Mouse (Mus musculus) CH12.LX (cell line): Measurements from ENCODE around the gene Setd3. TPM values are rescaled to one million over a fixed set of nuclear protein-coding genes. Genes with fewer than 3 reads are reported as not detected.

Experiments used
- DNase-seq: peaks from one replicate; pipeline ENCODE4 v3.0.0-alpha.2; 2013; ENCODE audit errors: extremely low read depth
- H3K27ac ChIP-seq: 2 replicates; pipeline ENCODE4 v1.5.1; 2012; ENCODE audit warnings: low read depth, mild to moderate bottlenecking, control low read depth, moderate library complexity; ENCODE audit not compliant: insufficient read depth
- H3K27me3 ChIP-seq: replicated peaks from 2 replicates; pipeline ENCODE3; 2012; ENCODE audit warnings: inconsistent platforms
- H3K36me3 ChIP-seq, 2 experiments: replicated peaks in 1 of 2; 2 replicates each; pipeline versions ENCODE3 to v1.6.1; 2012; ENCODE audit warnings: inconsistent platforms in 1 of 2, low read length in 1 of 2, mild to moderate bottlenecking in 1 of 2, mixed read lengths in 1 of 2, moderate library complexity in 1 of 2; ENCODE audit not compliant: control insufficient read depth in 1 of 2, insufficient read depth in 1 of 2
- H3K4me1 ChIP-seq, 2 experiments: 2 replicates each; pipeline ENCODE4 v1.6.1; 2012; ENCODE audit warnings: inconsistent platforms in 1 of 2, moderate library complexity in 1 of 2; ENCODE audit not compliant: insufficient read depth in 2 of 2, control insufficient read depth in 1 of 2
- H3K4me2 ChIP-seq: 2 replicates; pipeline ENCODE4 v1.6.1; 2012; ENCODE audit warnings: low read depth, mild to moderate bottlenecking, control low read depth; ENCODE audit not compliant: poor library complexity, insufficient read depth, severe bottlenecking
- H3K4me3 ChIP-seq, 3 experiments: fragments of 150-350 bp in 1 of 3; sonication (generic) in 1 of 3; replicated peaks in 1 of 3; 2 replicates each; pipeline versions ENCODE3 to v1.5.1; 2011 to 2012; ENCODE audit warnings: low read depth in 2 of 3, low read length in 2 of 3, mild to moderate bottlenecking in 2 of 3, moderate library complexity in 2 of 3, control low read depth in 1 of 3, improper control_type of control experiment in 1 of 3, inconsistent platforms in 1 of 3, mixed read lengths in 1 of 3; ENCODE audit not compliant: poor library complexity in 1 of 3
- H3K79me2 ChIP-seq: replicated peaks from 2 replicates; pipeline ENCODE4 v1.6.1; 2012; ENCODE audit warnings: mild to moderate bottlenecking, moderate library complexity; ENCODE audit not compliant: control insufficient read depth, poor library complexity, insufficient read depth, severe bottlenecking; ENCODE audit errors: extremely low read depth
- H3K9ac ChIP-seq: 2 replicates; pipeline ENCODE4 v1.6.1; 2012; ENCODE audit warnings: low read depth, mild to moderate bottlenecking, control low read depth, moderate library complexity; ENCODE audit not compliant: insufficient read depth
- H3K9me3 ChIP-seq: replicated peaks from 2 replicates; pipeline ENCODE3; 2012; ENCODE audit warnings: low read length, inconsistent platforms, mixed read lengths
- BHLHE40 ChIP-seq: IDR thresholded peaks from 2 replicates; pipeline ENCODE4 v1.6.1; 2011; ENCODE audit warnings: mild to moderate bottlenecking, low read depth, low read length, improper control_type of control experiment
- CHD1 ChIP-seq: IDR thresholded peaks from 2 replicates; pipeline ENCODE4 v1.6.1; 2012; ENCODE audit warnings: low read depth, low read length, improper control_type of control experiment, inconsistent platforms
- GABPA ChIP-seq: IDR thresholded peaks from 2 replicates; pipeline ENCODE4 v1.6.1; 2012; ENCODE audit warnings: low read depth, low read length, improper control_type of control experiment, inconsistent platforms; ENCODE audit not compliant: insufficient replicate concordance
- JUN ChIP-seq: IDR thresholded peaks from 2 replicates; pipeline ENCODE4 v1.6.1; 2011; ENCODE audit warnings: low read depth, mild to moderate bottlenecking, low read length, improper control_type of control experiment, moderate library complexity; ENCODE audit not compliant: insufficient read depth
- KAT2A ChIP-seq: IDR thresholded peaks from 2 replicates; pipeline ENCODE4 v1.6.1; 2012; ENCODE audit warnings: low read length, improper control_type of control experiment, inconsistent platforms; ENCODE audit not compliant: insufficient replicate concordance
- MAFK ChIP-seq: IDR thresholded peaks from 2 replicates; pipeline ENCODE4 v1.6.1; 2011; ENCODE audit warnings: low read length, improper control_type of control experiment; ENCODE audit not compliant: insufficient replicate concordance
- MAX ChIP-seq: IDR thresholded peaks from 2 replicates; pipeline ENCODE4 v1.6.1; 2011; ENCODE audit warnings: low read length, improper control_type of control experiment
- MYC ChIP-seq: IDR thresholded peaks from 2 replicates; pipeline ENCODE4 v1.6.1; 2011; ENCODE audit warnings: low read depth, mild to moderate bottlenecking, improper control_type of control experiment, low read length
- NELFE ChIP-seq: IDR thresholded peaks from 2 replicates; pipeline ENCODE4 v1.6.1; 2011; ENCODE audit warnings: low read depth, low read length, improper control_type of control experiment
- NRF1 ChIP-seq: IDR thresholded peaks from 2 replicates; pipeline ENCODE4 v1.6.1; 2014; ENCODE audit warnings: low read depth, mild to moderate bottlenecking, inconsistent platforms, low read length, improper control_type of control experiment, moderate library complexity
- PAX5 ChIP-seq: IDR thresholded peaks from 2 replicates; pipeline ENCODE4 v1.6.1; 2012; ENCODE audit warnings: low read length, inconsistent platforms, mixed read lengths
- POLR2A ChIP-seq: IDR thresholded peaks from 2 replicates; pipeline ENCODE4 v1.6.1; 2011; ENCODE audit warnings: low read depth, mild to moderate bottlenecking, improper control_type of control experiment, low read length
- RAD21 ChIP-seq: IDR thresholded peaks from 2 replicates; pipeline ENCODE4 v1.6.1; 2011; ENCODE audit warnings: low read depth, mild to moderate bottlenecking, low read length, improper control_type of control experiment, moderate library complexity
- SIN3A ChIP-seq: IDR thresholded peaks from 2 replicates; pipeline ENCODE4 v1.6.1; 2012; ENCODE audit warnings: low read length, improper control_type of control experiment, inconsistent platforms
- TBP ChIP-seq: conservative IDR thresholded peaks from 2 replicates; pipeline ENCODE4 v1.6.1; 2011; ENCODE audit warnings: low read depth, low read length, improper control_type of control experiment
- TCF12 ChIP-seq: IDR thresholded peaks from 2 replicates; pipeline ENCODE4 v1.6.1; 2014; ENCODE audit warnings: low read depth, mild to moderate bottlenecking, inconsistent platforms, low read length, improper control_type of control experiment
- ZC3H11A ChIP-seq: IDR thresholded peaks from 2 replicates; pipeline ENCODE4 v1.6.1; 2012; ENCODE audit warnings: low read depth, mild to moderate bottlenecking, inconsistent platforms, low read length, improper control_type of control experiment
- ZKSCAN1 ChIP-seq: IDR thresholded peaks from 2 replicates; pipeline ENCODE4 v1.6.1; 2012; ENCODE audit warnings: low read depth, inconsistent platforms, low read length, improper control_type of control experiment, borderline replicate concordance
- ZMIZ1 ChIP-seq: IDR thresholded peaks from 2 replicates; pipeline ENCODE4 v1.6.1; 2012; ENCODE audit warnings: low read depth, mild to moderate bottlenecking, inconsistent platforms, low read length, improper control_type of control experiment
- ZNF384 ChIP-seq: IDR thresholded peaks from 2 replicates; pipeline ENCODE4 v1.6.1; 2012; ENCODE audit warnings: low read depth, low read length, improper control_type of control experiment, inconsistent platforms
- dilution Hi-C: fragments of 300-500 bp; cut with MboI; formaldehyde crosslinking; loops from 2 replicates; pipeline ENCODE4 v1.14.3; 2020; ENCODE audit warnings: low sequenced_read_pairs; ENCODE audit not compliant: extremely low pct_unique_long_range_greater_than_20kb, extremely low pct_ligation_motif_present
- in situ Hi-C: fragments of 300-500 bp; cut with MboI; formaldehyde crosslinking; loops from 3 replicates; pipeline ENCODE4 v1.14.3; 2019; ENCODE audit warnings: low sequenced_read_pairs, low pct_ligation_motif_present, low pct_unique_long_range_greater_than_20kb, mixed read lengths
- polyA plus RNA-seq: library from polyadenylated mRNA; unstranded; fragments of >175 nt; gene quantifications from 2 replicates; pipeline ENCODE4 v1.2.1, GENCODE M21; 2012; ENCODE audit warnings: low read depth; ENCODE audit not compliant: insufficient read length
- total RNA-seq, 2 experiments: library from RNA; depleted of rRNA; stranded (reverse); fragments of 300-350 nt in 1 of 2; fragments of >200 nt in 1 of 2; gene quantifications; 2 replicates each; pipeline ENCODE4 v1.2.3; 2012 to 2014

The Setd3 gene
- total and polyA plus RNA-seq, 3 experiments = 44.3 to 65.9 (median 55.8) TPM

DNA sequence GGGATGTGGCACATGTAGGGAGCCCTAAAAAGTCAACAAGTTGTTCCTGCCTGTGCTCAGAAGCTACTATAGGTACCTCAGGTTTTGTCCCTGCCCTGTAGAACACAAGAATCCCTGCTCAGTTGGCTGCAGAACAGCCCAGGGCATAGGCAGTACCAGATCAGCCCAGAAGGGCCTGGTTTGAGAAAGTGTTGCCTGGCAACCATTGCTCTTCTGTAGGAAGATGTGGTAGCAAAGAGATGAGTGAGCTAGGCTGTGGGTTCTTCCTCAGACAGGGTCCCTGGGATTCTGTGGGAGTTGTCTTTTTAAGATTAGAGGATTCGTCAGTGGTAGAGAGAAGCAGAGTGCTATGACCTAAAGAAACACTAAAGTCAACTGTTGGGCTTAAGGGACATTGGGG lies 21.0 kb upstream of the Setd3 start:
- peaks cover 82 to 96% of the 10 kb centered on the region in 2 experiments for H3K36me3 ChIP-seq
- no peak overlapping the region for H3K27ac ChIP-seq
- H3K4me3 ChIP-seq = no peak overlapping the region
- no peaks in the 10 kb centered on the region for H3K27me3 ChIP-seq
- TF ChIP-seq KAT2A (no peak), CHD1 (no peak), ZMIZ1 (no peak), GABPA (no peak), RAD21 (no peak), NRF1 (no peak), BHLHE40 (no peak), ZNF384 (no peak), NELFE (no peak), TBP (no peak), ZC3H11A (no peak), MAX (no peak), PAX5 (no peak), ZKSCAN1 (no peak)
- H3K4me2 ChIP-seq = no peak overlapping the region
- dilution Hi-C loops = no loop called here
- H3K79me2 ChIP-seq = no peaks in the 10 kb centered on the region
- peaks cover 0 to 21% of the 10 kb centered on the region in 2 experiments; a peak in 3 of 4 replicates for H3K4me1 ChIP-seq
- no peaks in the 10 kb centered on the region for H3K9me3 ChIP-seq
- H3K9ac ChIP-seq = no peak overlapping the region
- no peak for DNase-seq
- in situ Hi-C loops = no loop called here

DNA sequence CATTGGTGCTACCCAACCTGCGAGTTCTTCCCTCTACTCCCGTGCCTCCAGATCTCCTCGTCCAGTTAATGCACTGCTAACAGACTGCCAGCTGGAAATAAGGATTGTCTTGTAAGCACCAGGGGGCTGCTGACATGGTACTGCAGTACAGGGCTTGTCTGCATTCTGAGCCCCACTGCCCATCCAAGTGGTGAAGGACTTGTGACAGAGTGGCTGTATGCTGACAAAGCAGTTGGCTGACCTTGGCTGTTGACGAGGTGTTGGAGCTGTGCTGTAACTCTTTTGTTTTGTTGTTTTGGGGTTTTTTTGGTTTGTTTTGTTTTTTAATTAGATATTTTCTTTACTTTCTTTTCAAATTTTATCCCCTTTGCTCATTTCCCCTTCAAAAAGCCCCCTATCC lies 19.3 kb upstream of the Setd3 start:
- Histone ChIP-seq H3K4me2 (no peak overlapping the region), H3K27ac (no peak overlapping the region), H3K79me2 (no peaks in the 10 kb centered on the region), H3K27me3 (no peaks in the 10 kb centered on the region), H3K36me3 (peaks cover 88 to 97% of the 10 kb centered on the region in 2 experiments), H3K9me3 (no peaks in the 10 kb centered on the region), H3K9ac (no peak overlapping the region), H3K4me3 (no peak overlapping the region), H3K4me1 (peaks cover 0 to 11% of the 10 kb centered on the region in 2 experiments; a peak in 3 of 4 replicates)
- in situ Hi-C loops (no loop called here), dilution Hi-C loops (no loop called here)
- no peak for TF ChIP-seq SIN3A
- TF ChIP-seq MAFK = no peak
- no peak for TF ChIP-seq RAD21
- TF ChIP-seq PAX5 = no peak
- TF ChIP-seq MYC = no peak
- TF ChIP-seq GABPA = no peak
- no peak for TF ChIP-seq POLR2A
- no peak for TF ChIP-seq TCF12
- no peak for TF ChIP-seq MAX
- TF ChIP-seq JUN = no peak
- no peak for DNase-seq
